Mouse (Mus musculus) heart, postnatal 0 days (tissue): ENCODE data around the gene Acot11. TPM values are rescaled to one million over a fixed set of nuclear protein-coding genes. Genes with fewer than 3 reads are reported as not detected.
A peak's percentile ranks its signal among the peaks of the same experiment; 100 is the strongest.

ENCODE experiments used
- ATAC-seq: fragments of 200-750 bp; cut with Nextera tagmentation; 2 replicates; pipeline ENCODE4 v1.8.0; 2017; ENCODE audit warnings: low read depth, moderate number of reproducible peaks, moderate library complexity; ENCODE audit not compliant: insufficient read depth
- DNase-seq: peaks from one replicate; pipeline ENCODE4 v3.0.0-alpha.2; 2016; ENCODE audit warnings: low spot score
- H3K27ac ChIP-seq: fragments of 300-500 bp; sonication (generic); 2 replicates; pipeline ENCODE4 v1.5.1; 2014; ENCODE audit warnings: low read depth, mild to moderate bottlenecking
- H3K27me3 ChIP-seq: fragments of 300-500 bp; sonication (generic); 2 replicates; pipeline ENCODE4 v1.6.1; 2014; ENCODE audit warnings: low read length, mixed read lengths; ENCODE audit not compliant: control insufficient read depth, insufficient read depth
- H3K36me3 ChIP-seq: fragments of 300-500 bp; sonication (generic); replicated peaks from 2 replicates; pipeline ENCODE4 v1.6.1; 2014; ENCODE audit warnings: low read length, mixed read lengths; ENCODE audit not compliant: control insufficient read depth, insufficient read depth
- H3K4me1 ChIP-seq: fragments of 300-500 bp; sonication (generic); 2 replicates; pipeline ENCODE4 v1.6.1; 2014; ENCODE audit warnings: antibody characterized with exemption; ENCODE audit not compliant: control insufficient read depth, insufficient read depth
- H3K4me2 ChIP-seq: fragments of 300-500 bp; sonication (generic); 2 replicates; pipeline ENCODE4 v1.6.1; 2014; ENCODE audit warnings: low read depth, mild to moderate bottlenecking, low read length, moderate library complexity
- H3K4me3 ChIP-seq: fragments of 300-500 bp; sonication (generic); 2 replicates; pipeline ENCODE4 v1.5.1; 2014; ENCODE audit warnings: low read depth, low read length
- H3K9ac ChIP-seq: fragments of 300-500 bp; sonication (generic); replicated peaks from 2 replicates; pipeline ENCODE4 v1.6.1; 2014; ENCODE audit warnings: low read depth, low read length, mixed read lengths
- H3K9me3 ChIP-seq: fragments of 300-500 bp; sonication (generic); replicated peaks from 2 replicates; pipeline ENCODE4 v1.6.1; 2016; ENCODE audit warnings: low read length; ENCODE audit not compliant: control insufficient read depth
- CTCF ChIP-seq: IDR thresholded peaks from 2 replicates; pipeline ENCODE4 v1.5.1; 2016; ENCODE audit warnings: antibody characterized with exemption, control low read depth, low read depth
- EP300 ChIP-seq: IDR thresholded peaks from 2 replicates; pipeline ENCODE4 v1.6.1; 2016; ENCODE audit warnings: antibody characterized with exemption, low read depth
- WGBS: fragments of 180-500 bp; shearing (Covaris S2); extraction: QIAGEN DNeasy Blood & Tissue Kit; methylation state at CpG from one replicate; pipeline ENCODE4 v1.1.7; 2014; 5-methylcytosine and 5-hydroxymethylcytosine counted together
- polyA plus RNA-seq: library from polyadenylated mRNA; unstranded; fragments of >200 nt; fragmentation: Nextera tagmentation; extraction: Ambion mirVana; gene quantifications from 2 replicates; pipeline ENCODE4 v1.2.1, GENCODE M21; 2015
- total RNA-seq: library from RNA; depleted of rRNA; stranded (reverse); fragments of >200 nt; gene quantifications from 2 replicates; pipeline ENCODE4 v1.2.3, GENCODE M21; 2014; ENCODE audit warnings: low replicate concordance

Acot11 gene
- total and polyA plus RNA-seq, 2 experiments from 2014 or later: 5.8 to 18.8 TPM

- Histone ChIP-seq H3K4me2 (no peak overlapping the region), H3K27me3 (0 out of 2 replicates have a peak, but pooled peaks cover 13% of the 10 kb centered on the region), H3K9me3 (no peaks in the 10 kb centered on the region), H3K9ac (no peak overlapping the region), H3K4me1 (no peaks in the 10 kb centered on the region), H3K4me3 (no peak overlapping the region), H3K27ac (no peak overlapping the region), H3K36me3 (no peaks in the 10 kb centered on the region)
- WGBS: 85% methylated on average over 6 of the region's 6 CpGs
- DNase-seq (no peak), ATAC-seq (no peak)
- TF ChIP-seq CTCF: no peak
- TF ChIP-seq EP300: no peak
These were observed 91.2 kb downstream of the Acot11 start for GRCm38 (mm10) chr4:106713622-106714021.

- no peak overlapping the region for H3K9ac ChIP-seq
- TF ChIP-seq EP300: no peak
- TF ChIP-seq CTCF: peak; percentile 92
- H3K27ac ChIP-seq: no peak overlapping the region
- DNase-seq (peak; percentile 76), ATAC-seq (peak; percentile 47)
- 2% methylated on average over 8 of the region's 8 CpGs for WGBS
- no peak overlapping the region for H3K4me3 ChIP-seq
- no peaks in the 10 kb centered on the region for H3K4me1 ChIP-seq
- H3K27me3 ChIP-seq: 0 out of 2 replicates have a peak, but pooled peaks cover 9% of the 10 kb centered on the region
- H3K4me2 ChIP-seq: peak overlapping the region; percentile 42
- H3K36me3 ChIP-seq: no peaks in the 10 kb centered on the region
- no peaks in the 10 kb centered on the region for H3K9me3 ChIP-seq
These were observed 96.4 kb downstream of the Acot11 start for GRCm38 (mm10) chr4:106708408-106708807.

DNA sequence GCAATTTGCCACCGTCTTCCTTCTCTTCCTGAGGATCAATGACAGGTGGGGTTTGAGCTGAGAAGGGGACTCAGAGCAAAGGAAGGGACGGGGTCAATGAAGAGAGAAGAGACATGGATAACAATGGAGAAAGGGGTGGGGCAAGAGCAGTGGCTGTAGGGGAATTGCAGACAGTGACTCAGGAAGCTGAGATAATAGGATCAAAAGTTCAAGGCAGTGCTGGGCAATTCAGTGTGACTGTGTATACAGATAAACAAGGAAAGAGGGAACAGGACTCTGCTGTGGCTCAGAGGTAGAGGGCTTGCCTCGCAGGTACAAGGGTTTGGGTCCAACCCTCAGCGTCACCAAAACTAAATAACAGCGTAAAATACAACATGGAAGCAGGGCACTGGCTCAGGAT lies 96.8 kb downstream of the Acot11 start:
- DNase-seq: no peak
- ATAC-seq: peak; percentile 15; the same call in 1 of the 2 replicates
- 32% methylated on average over 5 of the region's 5 CpGs for WGBS
- no peak overlapping the region for H3K4me3 ChIP-seq
- no peaks in the 10 kb centered on the region for H3K36me3 ChIP-seq
- H3K4me2 ChIP-seq: peak overlapping the region; percentile 42
- TF ChIP-seq EP300 (no peak), CTCF (no peak)
- H3K27me3 ChIP-seq: 0 out of 2 replicates have a peak, but pooled peaks cover 9% of the 10 kb centered on the region
- no peak overlapping the region for H3K9ac ChIP-seq
- H3K4me1 ChIP-seq: no peaks in the 10 kb centered on the region
- H3K9me3 ChIP-seq: no peaks in the 10 kb centered on the region
- H3K27ac ChIP-seq: no peak overlapping the region

GRCm38 (mm10) chr4:106705096-106705665 lies 99.6 kb downstream of the Acot11 start:
- no peaks in the 10 kb centered on the region for H3K36me3 ChIP-seq
- H3K27me3 ChIP-seq: 0 out of 2 replicates have a peak, but pooled peaks cover 12% of the 10 kb centered on the region
- no peaks in the 10 kb centered on the region for H3K4me1 ChIP-seq
- H3K4me2 ChIP-seq: no peak overlapping the region
- DNase-seq: no peak
- TF ChIP-seq CTCF: no peak
- TF ChIP-seq EP300: no peak
- no peak overlapping the region for H3K4me3 ChIP-seq
- H3K27ac ChIP-seq: peak overlapping the region; percentile 51
- H3K9me3 ChIP-seq: no peaks in the 10 kb centered on the region
- ATAC-seq: no peak
- no peak overlapping the region for H3K9ac ChIP-seq
- 48% methylated on average over 8 of the region's 8 CpGs for WGBS

- H3K4me3 ChIP-seq: no peak overlapping the region
- H3K27me3 ChIP-seq: 0 out of 2 replicates have a peak, but pooled peaks cover 7% of the 10 kb centered on the region
- H3K27ac ChIP-seq: no peak overlapping the region
- no peaks in the 10 kb centered on the region for H3K9me3 ChIP-seq
- H3K4me2 ChIP-seq: no peak overlapping the region
- H3K9ac ChIP-seq: no peak overlapping the region
- H3K36me3 ChIP-seq: no peaks in the 10 kb centered on the region
- WGBS: 52% methylated on average over 11 of the region's 11 CpGs
- no peak for ATAC-seq
- TF ChIP-seq EP300: no peak
- no peak for TF ChIP-seq CTCF
- DNase-seq: no peak
- H3K4me1 ChIP-seq: no peaks in the 10 kb centered on the region
These were observed 100.4 kb downstream of the Acot11 start for GRCm38 (mm10) chr4:106704416-106704815.

GRCm38 (mm10) chr4:106703956-106704355 lies 100.8 kb downstream of the Acot11 start:
- no peaks in the 10 kb centered on the region for H3K9me3 ChIP-seq
- no peak for ATAC-seq
- no peak overlapping the region for H3K9ac ChIP-seq
- DNase-seq: no peak
- H3K4me3 ChIP-seq: no peak overlapping the region
- no peaks in the 10 kb centered on the region for H3K36me3 ChIP-seq
- TF ChIP-seq CTCF (no peak), EP300 (no peak)
- no peak overlapping the region for H3K27ac ChIP-seq
- 0 out of 2 replicates have a peak, but pooled peaks cover 6% of the 10 kb centered on the region for H3K27me3 ChIP-seq
- no peaks in the 10 kb centered on the region for H3K4me1 ChIP-seq
- no peak overlapping the region for H3K4me2 ChIP-seq
- 66% methylated on average over 10 of the region's 10 CpGs for WGBS
